Mouse (Mus musculus) layer of hippocampus, postnatal 14 days (tissue): ENCODE results near the gene Sh2d6. TPM values are rescaled to one million over a fixed set of nuclear protein-coding genes. Genes with fewer than 3 reads are reported as not detected.
A peak's percentile ranks its signal among the peaks of the same experiment; 100 is the strongest.
"Not testable (repeated sequence)": the region's sequence is repeated elsewhere in the genome, so short reads cannot be mapped to it uniquely, and the experiment has no call there.

Experiments used
- DNase-seq, 2 experiments: peaks; one replicate each; pipeline ENCODE4 v3.0.0; 2021 to 2022; ENCODE audit warnings: low spot score in 2 of 2, mixed read lengths in 1 of 2
- total RNA-seq, 2 experiments: library from RNA; stranded (reverse); gene quantifications; 2 replicates each; pipeline ENCODE4 v1.2.3; 2021

Gene Sh2d6
- total RNA-seq, 2 experiments from 2014 or later, result 0.41 to 0.83 TPM

DNA sequence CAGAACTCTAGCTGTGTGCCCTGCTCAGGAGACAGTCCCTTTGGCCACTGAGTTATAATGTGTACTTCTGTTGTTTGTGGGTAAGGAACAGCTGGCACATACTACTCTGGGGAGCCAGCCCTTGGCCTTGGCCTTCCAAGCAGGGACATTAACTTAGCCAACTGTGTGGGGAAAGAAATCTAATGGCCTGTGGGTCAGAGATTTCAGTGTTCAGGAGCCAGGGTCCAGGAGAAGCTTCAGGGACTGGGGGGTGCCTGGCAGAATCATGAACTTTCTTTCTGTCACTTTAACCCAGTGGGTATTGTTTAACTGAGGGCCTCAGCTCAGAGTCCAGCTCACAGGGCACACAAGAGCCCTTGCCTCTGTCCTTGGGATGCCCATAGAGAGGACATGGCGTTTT is 15.4 kb downstream of the Sh2d6 start:
- DNase-seq, result no peak

GRCm38 (mm10) chr6:72503939-72504338 is 17.6 kb downstream of the Sh2d6 start:
- DNase-seq, result no peak

DNA sequence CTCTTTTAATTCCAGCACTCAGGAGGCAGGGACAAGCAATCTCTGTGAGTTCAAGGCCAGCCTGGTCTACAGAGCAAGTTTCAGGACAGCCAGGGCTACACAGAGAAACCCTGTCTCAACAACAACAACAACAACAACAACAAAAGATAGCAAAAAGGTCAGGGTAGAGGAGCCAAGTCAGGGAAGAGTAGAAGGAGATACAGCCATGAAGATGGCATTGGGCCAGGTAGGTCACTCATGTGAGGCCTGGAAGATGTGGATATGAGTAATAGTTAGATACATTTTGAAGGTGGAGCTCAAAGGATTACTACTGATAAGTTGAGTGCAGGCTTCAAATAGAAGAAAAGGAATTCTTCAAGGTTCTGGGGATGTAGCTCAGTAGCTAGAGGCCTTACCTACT is 18.2 kb downstream of the Sh2d6 start:
- no peak for DNase-seq

DNA sequence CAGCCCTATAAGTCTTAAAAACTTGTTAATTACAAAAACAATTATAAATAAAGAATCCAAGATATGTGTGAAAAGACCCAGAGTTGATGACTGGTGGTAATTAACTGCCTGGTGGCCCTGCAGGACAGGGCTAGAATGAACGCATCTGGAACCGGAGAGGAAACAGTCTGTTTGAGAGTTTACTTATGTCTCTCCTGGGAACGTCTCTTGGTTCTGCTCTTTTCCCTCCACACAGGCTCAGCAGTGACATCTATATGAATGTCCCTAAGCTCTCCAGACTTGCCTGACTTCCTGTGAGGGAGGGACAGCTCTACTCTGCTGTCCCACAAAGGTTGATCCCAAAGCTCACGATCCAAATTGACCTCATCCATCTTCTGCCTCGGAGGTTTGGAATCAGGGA is 22.6 kb downstream of the Sh2d6 start:
- DNase-seq, result no peak

GRCm38 (mm10) chr6:72492892-72493291 is 28.6 kb downstream of the Sh2d6 start:
- no peak for DNase-seq

DNA sequence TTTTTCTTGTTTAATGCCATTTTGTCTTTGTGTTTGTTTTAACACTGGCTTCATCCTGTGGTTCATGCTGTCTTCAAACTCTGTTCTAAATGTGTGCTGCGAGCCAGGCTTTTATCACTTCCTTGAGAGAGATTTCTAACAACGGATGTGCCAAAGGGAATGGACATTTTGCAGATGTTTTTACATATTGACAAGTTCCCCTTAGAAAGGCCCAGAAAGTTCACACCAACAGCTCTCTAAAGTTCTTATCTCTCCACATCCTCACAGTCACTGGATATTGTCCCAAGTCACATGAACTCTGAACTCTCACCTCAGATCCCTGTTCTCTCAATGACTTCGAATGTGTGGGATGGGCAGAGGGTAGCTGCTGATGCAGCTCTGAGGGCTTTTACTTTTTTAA is 30.4 kb downstream of the Sh2d6 start:
- DNase-seq, result no peak

DNA sequence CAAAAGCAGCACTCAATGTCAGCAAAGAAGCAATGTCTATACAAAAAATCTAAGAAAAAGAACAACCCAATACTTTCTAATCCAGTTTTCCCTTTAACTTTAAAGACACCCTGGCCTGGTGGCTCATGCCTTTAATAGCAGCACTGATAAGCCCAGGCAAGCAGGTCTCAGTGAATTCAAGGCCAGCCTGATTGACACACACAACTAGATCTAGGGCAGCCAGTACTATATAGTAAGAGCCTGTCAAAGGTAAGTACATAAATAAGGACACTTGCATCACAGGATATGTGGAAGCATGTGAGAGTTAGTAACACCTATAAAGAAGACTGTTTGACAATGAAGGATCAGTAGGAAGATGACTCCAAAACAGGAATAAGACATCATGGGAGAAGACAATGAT is 32.0 kb downstream of the Sh2d6 start:
- no peak for DNase-seq

DNA sequence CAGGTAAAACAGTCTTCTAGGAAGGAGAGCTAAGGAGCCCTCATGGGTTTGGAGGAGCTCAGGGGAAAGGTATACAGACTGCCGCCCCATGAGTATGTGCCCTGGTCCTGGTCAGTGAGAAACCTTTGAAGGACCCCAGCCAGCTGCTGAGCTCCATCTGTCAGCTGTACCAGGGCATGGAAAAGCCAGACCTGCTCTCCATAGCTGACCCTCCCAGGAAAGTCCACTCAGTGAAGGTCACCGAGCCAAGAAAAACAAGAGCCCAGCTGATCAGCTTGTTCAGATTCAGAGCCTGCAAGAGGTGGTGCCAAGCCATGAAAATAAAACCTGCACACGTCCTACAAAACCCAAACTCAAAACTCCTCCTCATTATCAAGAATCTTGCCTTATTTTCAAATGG is 32.7 kb downstream of the Sh2d6 start:
- no peak for DNase-seq

DNA sequence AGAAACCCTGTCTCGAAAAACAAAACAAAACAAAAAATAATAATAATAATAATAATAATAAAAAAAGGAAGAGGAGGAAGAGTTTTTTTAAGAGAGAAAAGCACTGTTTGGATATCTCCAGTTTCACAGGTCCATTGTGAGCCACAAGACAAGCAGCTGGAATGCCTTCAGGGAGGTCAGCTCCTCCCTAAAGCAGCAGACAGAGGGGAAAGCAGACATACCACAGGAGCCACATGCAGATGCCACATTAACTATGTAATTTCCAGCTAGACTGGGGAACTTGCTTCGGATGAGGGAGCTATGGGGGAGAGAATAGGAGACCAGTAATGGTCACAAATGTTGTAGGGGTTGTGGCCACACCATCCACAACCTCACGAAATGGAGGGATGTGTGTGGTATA is 34.2 kb downstream of the Sh2d6 start:
- no peak for DNase-seq

DNA sequence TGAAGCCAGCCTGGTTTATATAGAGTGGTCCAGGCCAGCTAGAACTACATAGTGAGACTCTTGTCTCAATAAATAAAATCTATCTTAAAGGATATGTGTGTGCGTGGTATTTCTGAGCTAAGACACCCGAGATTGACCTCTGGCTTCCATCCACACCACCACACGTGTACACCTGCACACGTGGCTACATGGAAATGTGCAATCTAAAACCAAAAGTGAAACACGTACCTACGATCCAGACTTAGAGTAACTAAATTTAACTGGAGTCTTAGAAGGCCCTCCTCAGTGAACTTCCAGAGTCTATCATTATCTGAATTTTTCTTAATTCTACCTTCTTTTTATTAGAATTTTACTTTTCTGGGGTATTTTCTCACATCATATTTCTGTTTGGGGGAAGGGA is 35.2 kb downstream of the Sh2d6 start:
- no peak for DNase-seq

- no peak for DNase-seq
Measured at GRCm38 (mm10) chr6:72484887-72485286, 36.6 kb downstream of the Sh2d6 start.

- DNase-seq, result no peak
Measured at GRCm38 (mm10) chr6:72482156-72482555, 39.4 kb downstream of the Sh2d6 start.

DNA sequence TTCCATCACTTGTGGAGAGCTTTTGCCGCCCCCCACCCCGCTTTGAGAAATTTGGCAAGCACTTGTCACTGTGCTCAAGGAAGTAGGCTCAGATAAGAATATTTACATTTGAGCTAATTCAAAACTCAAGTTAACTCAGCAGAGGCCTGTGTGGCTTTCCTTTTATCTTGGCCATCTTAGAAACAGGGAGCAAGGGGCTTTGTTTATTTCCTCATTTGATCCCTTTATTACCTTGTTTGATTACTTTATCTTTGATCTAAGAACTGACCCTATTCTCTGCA is 41.1 kb downstream of the Sh2d6 start:
- DNase-seq, result no peak

GRCm38 (mm10) chr6:72479645-72480421 is 41.7 kb downstream of the Sh2d6 start:
- DNase-seq, result no peak

DNA sequence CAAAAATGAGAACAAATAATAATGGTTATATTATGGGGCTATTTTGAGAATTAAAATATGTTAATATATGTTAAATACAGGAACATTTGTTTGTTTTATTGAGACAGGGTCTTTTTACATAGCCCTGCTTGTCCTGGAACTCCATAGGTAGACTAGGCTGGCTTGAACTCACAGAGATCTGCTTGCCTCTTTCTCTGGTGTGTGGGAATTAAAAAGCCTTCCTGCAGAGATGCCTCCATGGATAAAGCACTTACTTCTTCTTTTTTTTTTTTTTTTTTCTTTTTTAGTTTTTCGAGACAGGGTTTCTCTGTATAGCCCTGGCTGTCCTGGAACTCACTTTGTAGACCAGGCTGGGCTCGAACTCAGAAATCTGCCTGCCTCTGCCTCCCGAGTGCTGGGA is 42.8 kb downstream of the Sh2d6 start:
- not testable (repeated sequence) for DNase-seq

- DNase-seq, result no peak
Measured at GRCm38 (mm10) chr6:72477621-72478020, 43.9 kb downstream of the Sh2d6 start.

GRCm38 (mm10) chr6:72476836-72477235 is 44.7 kb downstream of the Sh2d6 start:
- DNase-seq, result no peak

DNA sequence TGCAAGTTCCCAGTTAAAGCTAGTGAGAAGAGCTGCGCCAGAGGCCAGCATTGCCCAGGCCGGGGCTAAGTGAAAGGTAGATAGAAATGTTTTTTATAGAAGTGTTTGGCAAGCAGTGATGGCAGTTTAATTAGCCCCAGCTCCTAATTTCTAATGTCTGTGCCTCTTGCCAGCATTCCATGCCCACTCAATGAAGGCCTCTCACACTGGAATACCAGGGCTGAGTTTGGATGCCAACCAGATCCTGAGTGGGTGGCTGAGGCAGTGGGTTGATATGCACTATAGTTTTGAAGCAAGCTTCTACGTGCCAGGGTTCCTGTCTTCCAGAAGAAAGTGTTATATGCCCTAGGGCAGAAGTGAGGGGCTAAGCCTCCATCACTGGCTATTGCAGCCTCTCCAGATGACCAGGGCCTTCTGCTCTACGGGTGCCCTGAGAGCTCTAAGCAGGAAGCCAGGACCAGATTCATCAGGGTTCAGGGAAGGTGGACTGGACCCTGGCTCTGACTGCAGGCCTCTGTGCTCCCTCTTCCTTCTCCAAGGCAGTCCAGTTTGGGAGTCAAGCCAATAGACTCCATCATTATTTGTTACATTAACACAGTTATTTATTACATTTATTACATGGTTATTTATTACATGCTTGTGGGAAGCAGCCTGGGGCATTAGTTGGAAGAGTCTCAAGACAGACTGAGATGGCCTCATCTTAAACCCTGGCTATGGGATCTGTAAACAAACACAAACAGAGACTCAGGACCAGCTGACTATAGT is 46.1 kb downstream of the Sh2d6 start:
- DNase-seq, result peak; percentile 35 to 39

DNA sequence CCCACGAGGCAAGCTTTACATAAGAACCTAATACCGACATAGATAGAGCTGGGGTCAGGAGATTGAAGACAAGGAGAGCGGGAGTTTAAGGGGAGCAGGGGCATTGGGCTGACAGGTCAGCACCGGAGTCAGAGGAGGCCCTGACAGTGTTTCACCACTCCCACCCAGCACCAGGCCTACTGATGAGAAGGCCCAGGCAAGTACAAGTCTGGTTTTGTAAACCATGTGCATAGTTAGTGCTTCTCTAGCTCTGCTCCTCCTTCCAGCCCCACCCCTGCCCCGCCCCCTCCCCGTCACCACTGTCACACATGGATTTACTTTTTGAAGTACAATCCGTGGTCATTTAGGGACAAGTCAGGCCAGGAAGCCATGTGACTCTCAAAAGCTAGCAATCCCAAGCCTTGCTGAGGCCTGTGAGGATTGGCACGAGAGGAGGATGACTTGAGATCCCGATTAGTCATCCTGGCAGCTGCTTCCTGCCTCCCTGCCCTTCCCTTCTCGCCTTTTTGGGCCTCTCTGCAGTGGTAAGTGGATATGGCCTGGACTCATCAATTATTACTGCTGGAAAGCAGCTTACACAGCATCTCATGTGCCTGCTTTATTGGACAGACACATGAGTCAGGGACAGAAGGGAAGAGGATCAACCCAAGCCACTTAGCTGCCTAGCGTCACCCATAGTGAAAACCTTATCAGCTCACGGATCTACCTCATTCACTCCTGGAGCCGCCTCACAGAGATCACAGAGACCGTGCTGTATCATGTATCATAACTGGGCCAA is 48.1 kb downstream of the Sh2d6 start:
- DNase-seq, result no peak

DNA sequence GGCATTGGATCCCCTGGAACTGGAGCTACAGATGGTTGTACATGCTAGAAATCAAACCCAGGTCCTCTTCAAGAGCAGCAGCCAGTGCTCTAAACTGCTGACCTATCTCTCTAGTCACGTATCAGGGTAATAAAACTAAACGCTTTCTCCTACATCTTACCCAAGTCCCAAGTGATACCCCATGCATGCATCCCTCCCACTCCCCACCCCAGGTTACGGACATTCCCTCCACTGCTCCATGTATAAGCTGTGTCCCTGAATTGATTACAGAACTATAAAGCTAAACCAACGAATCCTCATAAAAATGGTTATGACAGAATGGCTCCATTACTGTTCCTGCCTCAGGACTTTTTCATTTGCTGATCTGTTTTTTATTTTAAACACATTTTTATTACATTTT is 55.3 kb downstream of the Sh2d6 start:
- DNase-seq, result no peak

DNA sequence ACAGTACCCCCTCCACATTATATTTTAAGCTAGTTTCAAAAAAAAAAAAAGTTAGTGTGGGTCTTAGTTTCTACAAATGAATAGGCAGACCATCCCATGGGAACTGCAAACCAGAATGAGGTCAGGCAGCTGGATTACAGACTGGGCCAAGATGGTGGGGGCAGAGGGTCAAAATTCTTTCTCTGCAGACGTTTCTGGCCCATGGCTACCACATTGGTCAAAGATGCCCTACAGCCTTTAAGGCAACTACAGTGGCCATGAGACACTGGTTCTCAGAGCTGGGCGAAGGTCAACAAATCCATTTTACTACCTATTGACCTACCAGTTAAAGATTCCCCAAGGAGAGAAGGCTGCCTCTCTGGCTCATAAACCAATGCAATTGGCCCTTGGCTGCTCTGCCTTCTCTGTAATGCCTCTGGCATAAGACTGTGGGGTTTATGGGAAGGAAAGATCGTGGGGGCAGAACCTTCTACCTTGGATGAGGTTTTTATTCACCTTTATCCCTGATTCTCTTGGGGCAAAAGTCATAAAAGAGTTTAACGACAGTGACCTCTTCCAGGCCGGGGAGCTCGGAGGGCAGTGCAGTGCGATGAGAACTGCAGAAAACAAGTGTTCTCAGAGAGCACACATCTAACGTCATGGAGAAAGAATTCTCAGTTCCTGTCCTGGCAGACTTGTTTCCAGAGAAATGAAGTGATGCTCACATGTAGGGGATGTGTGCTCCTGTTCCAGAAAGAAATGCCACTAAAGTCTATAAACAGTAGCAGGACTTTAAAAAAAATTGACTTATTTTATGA is 55.9 kb downstream of the Sh2d6 start:
- DNase-seq, result no peak
